Mouse (Mus musculus): ENCODE data around the gene Olfr156.
"Not testable (repeated sequence)": the region's sequence is repeated elsewhere in the genome, so short reads cannot be mapped to it uniquely, and the experiment has no call there.

Olfr156 gene

GRCm38 (mm10) chr4:43823845-43824337 lies at the start of gene Olfr156:
Gene Olfr156 (minus strand): TSS chr4:43823895.
- DNase-seq (ENCODE audit: low spot score in 2 of 2), result no peak

- no peak for DNase-seq (ENCODE audit: low spot score in 2 of 2)
Observed at GRCm38 (mm10) chr4:43869821-43870220, 46.1 kb upstream of the Olfr156 start.

- no peak for DNase-seq (ENCODE audit: low spot score in 2 of 2)
Observed at GRCm38 (mm10) chr4:43863298-43863697, 39.6 kb upstream of the Olfr156 start.

- peak in 1 of 2 experiments; percentile 71 for DNase-seq (ENCODE audit: low spot score in 2 of 2)
Observed at GRCm38 (mm10) chr4:43860744-43861519, 37.2 kb upstream of the Olfr156 start.

- DNase-seq (ENCODE audit: low spot score in 2 of 2), result no peak
Observed at GRCm38 (mm10) chr4:43859886-43860285, 36.2 kb upstream of the Olfr156 start.

GRCm38 (mm10) chr4:43854101-43854500 lies 30.4 kb upstream of the Olfr156 start:
- no peak for DNase-seq (ENCODE audit: low spot score in 2 of 2)

- DNase-seq (ENCODE audit: low spot score in 2 of 2), result no peak
Observed at GRCm38 (mm10) chr4:43851265-43851664, 27.6 kb upstream of the Olfr156 start, which contains the start of gene Olfr155. Gene Olfr155 (plus strand): TSS chr4:43851565.

GRCm38 (mm10) chr4:43840101-43840500 lies 16.4 kb upstream of the Olfr156 start, which contains the start of gene Olfr157:
Gene Olfr157 (minus strand): TSS chr4:43840201.
- DNase-seq (ENCODE audit: low spot score in 2 of 2), result no peak

- no peak for DNase-seq (ENCODE audit: low spot score in 2 of 2)
Observed at GRCm38 (mm10) chr4:43838326-43838725, 14.6 kb upstream of the Olfr156 start.

GRCm38 (mm10) chr4:43834749-43835148 lies 11.1 kb upstream of the Olfr156 start:
- DNase-seq (ENCODE audit: low spot score in 2 of 2), result no peak

GRCm38 (mm10) chr4:43833752-43834151 lies 10.1 kb upstream of the Olfr156 start:
- DNase-seq (ENCODE audit: low spot score in 2 of 2), result no peak

- DNase-seq (ENCODE audit: low spot score in 2 of 2), result no peak
Observed at GRCm38 (mm10) chr4:43832031-43832430, 8.3 kb upstream of the Olfr156 start.

GRCm38 (mm10) chr4:43828806-43829205 lies 5.1 kb upstream of the Olfr156 start:
- no peak for DNase-seq (ENCODE audit: low spot score in 2 of 2)

GRCm38 (mm10) chr4:43822896-43823550 lies 672 bp downstream of the Olfr156 start:
- no peak for DNase-seq (ENCODE audit: low spot score in 2 of 2)

- no peak for DNase-seq (ENCODE audit: low spot score in 2 of 2)
Observed at GRCm38 (mm10) chr4:43798936-43799335, 24.8 kb downstream of the Olfr156 start.

GRCm38 (mm10) chr4:43795844-43796243 lies 27.9 kb downstream of the Olfr156 start:
- not testable (repeated sequence) for DNase-seq (ENCODE audit: low spot score in 2 of 2)

- no peak for DNase-seq (ENCODE audit: low spot score in 2 of 2)
Observed at GRCm38 (mm10) chr4:43795296-43795695, 28.4 kb downstream of the Olfr156 start.

- DNase-seq (ENCODE audit: low spot score in 2 of 2), result no peak
Observed at GRCm38 (mm10) chr4:43772304-43772703, 51.4 kb downstream of the Olfr156 start.

- DNase-seq (ENCODE audit: low spot score in 2 of 2), result no peak
Observed at GRCm38 (mm10) chr4:43771626-43772025, 52.1 kb downstream of the Olfr156 start.

- no peak for DNase-seq (ENCODE audit: low spot score in 2 of 2)
Observed at GRCm38 (mm10) chr4:43770909-43771308, 52.8 kb downstream of the Olfr156 start, which contains the start of gene Olfr159. Gene Olfr159 (minus strand): TSS chr4:43771009.

All from left cerebral cortex, adult 9 months (tissue).